Mouse (Mus musculus): ENCODE data around the gene Psat1.

Psat1 gene

DNA sequence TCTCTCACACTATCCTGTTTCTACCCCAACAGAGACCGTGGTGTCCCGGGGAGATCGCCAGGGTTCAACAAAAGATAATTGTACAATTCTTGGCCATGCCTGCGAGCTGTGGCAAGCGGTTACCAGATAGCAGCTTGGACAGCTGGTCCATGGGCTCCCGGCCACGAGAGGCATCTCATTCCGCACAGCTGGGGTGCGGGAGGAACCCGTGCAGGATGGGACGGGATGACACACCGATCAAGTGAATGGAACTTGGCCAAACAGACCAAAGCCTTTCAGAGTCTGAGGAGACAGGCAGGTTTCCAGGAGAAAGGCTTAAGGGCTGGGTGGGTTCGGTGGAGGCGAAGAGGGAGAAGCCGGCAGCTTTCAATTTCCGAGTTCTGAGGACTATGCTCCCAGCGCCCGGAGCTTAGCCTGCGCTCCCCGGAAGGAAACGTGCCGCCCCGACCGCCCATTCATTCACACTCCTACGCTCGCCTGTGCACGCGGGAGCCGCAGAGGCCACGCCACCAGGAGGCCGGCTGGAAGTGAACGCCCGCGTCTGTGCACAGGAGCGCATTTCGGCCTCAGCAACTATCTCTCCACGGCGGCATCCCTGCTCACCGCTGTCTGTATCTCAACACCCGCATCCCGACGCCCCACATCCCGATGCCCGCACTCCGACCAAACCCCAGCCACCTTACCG, 22.8 kb downstream of the Psat1 start:
- DNase-seq (ENCODE audit: low spot score): peak; percentile 59

DNA sequence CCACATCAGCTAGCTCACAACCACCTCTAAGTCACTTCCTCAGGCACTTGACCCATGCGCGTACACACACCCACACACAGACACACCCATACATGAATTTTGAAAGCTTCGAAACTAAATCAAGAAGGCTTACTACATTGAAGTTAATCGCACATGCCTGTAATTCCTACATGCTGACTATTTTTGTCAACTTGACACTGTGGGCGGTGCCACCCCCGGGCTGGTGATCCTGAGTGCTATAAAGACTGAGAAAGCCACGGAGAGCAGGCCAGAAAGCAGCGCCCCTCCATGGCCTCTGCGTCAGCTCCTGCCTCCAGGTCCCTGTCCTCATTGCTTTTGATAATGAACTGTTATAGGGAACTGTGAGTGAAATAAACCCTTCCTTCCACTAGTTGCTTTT, 23.7 kb downstream of the Psat1 start:
- peak; percentile 37 for DNase-seq (ENCODE audit: low spot score)

DNA sequence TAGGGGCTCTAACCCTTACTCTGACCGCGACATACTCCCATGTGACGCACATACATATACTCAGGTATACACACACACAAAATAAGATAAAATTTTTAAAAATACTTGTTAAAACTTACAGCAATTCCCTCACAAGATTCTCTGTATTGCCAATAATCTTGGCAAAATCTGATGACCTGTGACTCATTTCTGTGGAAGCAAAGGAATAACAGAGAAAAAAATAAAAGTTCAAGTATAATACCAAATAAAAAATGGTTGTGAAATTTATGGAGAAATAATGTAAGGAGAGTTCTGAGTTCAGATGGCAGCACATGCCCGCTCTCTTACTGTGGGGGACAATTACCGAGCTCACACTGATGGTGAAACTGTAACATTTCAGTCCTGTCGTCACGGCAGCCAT, 27.8 kb downstream of the Psat1 start:
- DNase-seq (ENCODE audit: low spot score): no peak

DNA sequence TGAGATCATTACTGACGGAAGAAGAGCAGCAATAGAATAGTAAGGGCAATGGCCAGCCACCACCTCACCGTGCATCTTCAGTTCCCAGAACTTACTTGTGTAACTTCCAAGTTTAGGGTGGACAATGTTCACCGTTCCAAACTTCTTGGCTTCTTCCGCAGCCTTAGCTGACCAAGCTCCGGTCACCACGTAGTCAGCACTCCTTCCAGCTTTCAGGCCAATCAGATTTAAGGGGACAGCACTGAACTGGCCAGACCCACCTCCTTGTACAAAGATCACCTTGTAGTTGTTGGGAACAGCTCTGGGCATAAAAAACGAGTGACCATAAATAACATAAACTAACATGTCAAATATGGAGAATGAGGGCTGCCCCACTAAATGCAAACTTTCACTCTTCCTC, 29.0 kb downstream of the Psat1 start:
- no peak for DNase-seq (ENCODE audit: low spot score)

DNA sequence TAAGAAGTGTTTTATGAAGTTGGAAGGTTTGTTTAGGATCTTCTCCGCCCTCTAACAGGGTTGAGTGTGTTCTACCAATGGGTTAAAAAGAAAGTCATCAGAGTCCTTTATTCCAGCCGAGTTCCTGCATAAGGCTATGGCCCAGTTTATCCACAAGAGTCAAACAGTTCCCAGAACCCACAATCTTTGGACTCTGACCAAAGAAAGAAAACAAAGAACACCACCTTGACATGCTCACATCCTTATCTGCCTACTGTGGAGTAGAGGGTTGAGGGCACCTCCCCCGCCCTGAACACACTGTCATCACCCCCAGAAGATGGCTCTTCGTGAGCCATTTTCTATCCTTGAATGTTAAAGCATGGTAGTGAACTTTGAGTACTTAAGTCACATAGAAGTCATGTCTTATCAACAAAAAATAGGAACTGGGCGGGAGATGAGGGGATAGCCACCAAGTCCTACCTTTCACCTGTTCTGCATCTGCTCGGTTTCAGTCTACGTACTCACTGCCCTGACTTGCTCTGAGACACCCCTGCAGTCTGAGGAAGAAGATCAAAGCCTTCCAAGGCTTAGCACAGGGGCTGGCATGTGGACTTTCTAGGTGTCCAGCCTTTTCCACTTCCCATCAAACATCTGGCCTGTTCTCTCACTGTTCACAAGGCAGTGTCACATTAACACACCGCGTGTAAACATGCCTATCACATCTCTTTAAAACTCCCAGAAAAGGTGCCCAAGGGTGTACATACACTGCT, 33.7 kb downstream of the Psat1 start:
- DNase-seq (ENCODE audit: low spot score): no peak

DNA sequence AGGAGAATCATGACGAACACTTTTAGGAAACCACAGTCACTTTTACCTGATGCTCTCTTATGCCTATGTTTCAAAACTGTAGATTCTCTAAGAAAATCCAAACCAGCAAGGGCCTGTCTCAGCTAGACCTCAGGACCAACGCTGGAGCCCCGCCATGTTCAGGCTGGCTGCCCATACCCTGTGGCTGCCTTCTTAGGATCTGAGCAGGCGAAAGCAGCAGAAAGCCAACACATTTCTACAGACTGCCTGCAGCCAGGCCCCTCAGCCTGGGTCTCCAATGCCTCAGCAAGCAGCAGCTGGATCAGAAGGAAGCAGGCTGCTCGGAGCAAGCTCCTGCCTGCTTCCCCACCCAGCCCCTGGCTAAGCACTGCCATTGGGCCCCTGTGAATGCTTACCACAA, 35.7 kb downstream of the Psat1 start:
- no peak for DNase-seq (ENCODE audit: low spot score)

DNA sequence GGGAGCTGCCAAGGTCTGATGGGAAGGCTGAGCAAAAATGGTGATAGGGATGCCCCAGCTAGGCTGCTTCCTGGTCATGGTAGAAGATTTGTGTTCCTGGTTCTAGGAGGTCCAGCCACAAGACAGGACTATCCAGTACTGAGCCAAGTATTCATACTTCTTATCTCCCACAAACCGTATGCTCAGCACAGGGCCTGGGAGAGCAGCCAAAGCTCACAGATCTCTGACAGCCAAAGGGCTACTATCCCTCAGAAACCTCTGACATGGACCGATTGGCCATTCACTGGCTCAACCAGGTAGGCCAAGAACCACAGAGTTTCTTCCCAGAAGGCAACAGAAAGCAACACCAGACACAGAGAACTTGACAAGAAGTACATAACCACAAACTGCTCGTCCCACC, 36.1 kb downstream of the Psat1 start:
- DNase-seq (ENCODE audit: low spot score): no peak

DNA sequence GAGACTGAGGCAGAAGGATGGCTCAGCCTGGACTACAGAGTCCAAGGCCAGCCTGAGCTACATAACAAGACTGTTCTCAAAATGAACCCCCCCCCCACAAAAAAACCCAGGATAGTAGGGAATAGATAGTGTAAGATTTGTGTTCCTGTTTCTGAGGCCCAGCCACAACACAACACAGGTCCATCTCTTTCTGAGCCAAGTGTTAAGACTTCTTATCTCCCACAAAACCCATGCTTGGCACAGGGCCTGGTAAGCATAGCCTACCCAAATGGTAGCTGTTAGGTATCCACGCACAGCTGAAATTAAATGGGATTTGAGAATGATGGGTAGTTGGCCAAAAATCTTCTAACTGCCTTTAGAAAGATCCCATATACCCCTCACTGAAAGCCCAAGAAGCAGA, 36.6 kb downstream of the Psat1 start:
- no peak for DNase-seq (ENCODE audit: low spot score)

DNA sequence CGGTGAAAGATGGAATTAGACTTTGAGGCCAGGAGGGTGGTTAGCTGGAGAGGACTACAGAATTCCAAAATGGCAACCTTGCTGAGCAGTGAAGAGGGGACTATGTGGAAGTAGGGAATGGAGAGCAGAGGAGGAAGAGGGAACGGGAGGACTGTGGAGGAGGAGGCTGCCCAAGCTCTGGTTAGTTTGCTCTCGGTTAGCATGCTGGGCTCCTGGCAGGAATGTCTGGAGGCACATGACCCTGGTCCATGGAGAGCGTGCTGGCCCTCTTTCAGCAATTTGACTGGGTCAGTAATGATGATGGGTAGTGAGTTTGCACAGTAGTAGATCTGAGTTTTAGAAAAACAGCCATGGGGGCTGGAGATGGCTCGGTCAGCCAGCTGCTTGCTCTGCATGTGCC, 39.1 kb downstream of the Psat1 start:
- DNase-seq (ENCODE audit: low spot score): no peak

DNA sequence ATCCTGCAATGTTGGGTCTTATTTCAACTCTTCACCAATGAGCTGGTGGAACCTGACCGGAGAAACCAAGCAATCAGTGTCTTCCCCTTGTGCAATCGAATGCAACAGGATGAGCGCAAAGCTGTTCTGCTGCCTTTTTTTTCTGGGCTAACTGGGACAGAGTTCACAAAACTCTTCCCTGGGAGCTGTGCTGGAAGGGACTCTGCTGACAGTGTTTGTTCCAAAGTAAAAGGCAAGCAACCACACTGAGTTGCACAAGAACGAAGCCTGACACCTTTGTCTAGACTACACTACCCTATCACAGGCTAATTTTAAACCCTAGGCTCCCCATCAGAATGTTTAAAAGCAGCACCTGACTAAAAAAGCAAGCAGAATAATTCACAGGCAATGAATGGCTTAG, 42.4 kb downstream of the Psat1 start:
- no peak for DNase-seq (ENCODE audit: low spot score)

DNA sequence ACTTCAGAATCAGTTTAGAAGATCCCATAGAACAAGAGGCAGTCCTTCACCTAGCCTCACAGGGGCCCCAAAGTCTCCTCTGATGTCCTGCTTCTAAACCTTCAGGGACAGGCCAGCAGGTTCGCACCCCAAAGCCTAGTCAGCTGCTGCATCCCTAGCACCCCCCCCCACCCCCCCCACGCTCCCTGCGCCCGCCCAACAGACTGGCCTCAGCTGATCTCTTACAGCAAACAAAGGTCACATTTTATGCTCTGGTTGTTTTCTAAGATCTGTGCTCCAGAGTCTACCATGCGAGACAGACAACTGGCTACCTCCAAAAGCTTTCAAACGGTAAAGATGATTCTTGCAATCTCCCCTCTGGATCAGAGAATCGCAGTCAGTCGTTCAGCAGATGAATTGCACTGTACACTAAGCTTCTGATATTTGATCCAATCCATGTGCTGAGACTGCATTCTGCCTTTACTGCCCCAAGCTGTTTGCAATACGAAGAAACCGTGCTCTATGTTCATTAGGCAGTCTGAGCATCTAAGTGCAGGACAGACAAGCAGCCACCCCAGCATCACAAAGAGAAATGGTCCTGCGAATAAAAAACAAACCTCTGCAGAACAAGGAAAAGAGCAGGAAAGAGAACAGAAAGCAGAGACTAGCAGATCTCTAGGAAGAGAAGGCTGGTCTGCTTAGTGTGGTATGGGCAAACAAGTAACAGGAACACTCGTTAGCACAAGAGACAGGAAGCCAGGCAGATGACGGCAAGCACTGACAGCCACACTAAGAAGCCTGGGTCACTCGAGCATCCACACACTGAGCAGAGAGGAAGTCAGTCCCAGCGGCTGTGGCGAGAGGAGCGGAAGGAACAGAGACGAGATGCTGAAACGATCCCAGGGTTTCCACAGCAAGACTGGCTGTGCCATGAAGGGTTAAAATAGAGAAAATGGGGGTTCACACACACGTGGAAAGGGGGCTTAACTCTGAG, 43.3 kb downstream of the Psat1 start:
- DNase-seq (ENCODE audit: low spot score): peak; percentile 32

DNA sequence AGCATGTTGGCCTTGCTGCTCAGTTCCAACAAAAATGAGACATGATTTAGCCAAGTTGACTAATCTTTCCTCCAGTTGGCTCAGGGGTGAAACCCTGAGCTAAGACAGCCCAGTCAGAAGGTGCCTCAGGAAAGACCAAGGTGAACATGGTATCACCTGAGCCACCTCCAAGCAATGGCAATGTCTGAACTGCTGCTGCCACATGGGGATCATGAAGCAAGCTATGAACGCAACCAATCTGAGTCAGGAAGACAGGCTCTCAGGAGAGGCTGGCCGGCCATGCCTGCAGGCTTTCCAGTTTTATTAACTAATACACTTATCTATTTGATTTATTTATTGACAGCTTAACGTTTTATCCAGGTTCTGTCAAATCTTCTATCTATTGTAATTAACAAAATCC, 51.5 kb downstream of the Psat1 start:
- DNase-seq (ENCODE audit: low spot score): no peak

DNA sequence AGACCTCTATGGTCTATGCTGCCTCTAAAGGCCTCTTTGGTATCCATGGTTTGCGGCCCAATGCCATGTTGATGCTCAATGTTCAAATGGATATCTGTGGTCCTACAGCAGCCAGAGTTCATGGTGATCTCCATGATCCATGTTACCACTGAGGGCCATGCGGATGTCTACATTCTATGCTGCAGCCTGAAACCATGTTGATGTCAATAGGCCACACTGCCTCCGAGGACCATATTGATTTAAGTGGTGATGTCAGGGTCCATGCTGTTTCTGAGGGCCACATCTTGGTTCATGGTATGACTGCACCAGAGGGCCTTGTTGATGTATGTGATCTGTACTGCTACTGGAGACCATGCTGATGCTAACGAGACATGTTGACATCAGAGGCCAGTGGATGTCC, 55.0 kb downstream of the Psat1 start:
- DNase-seq (ENCODE audit: low spot score): no peak

DNA sequence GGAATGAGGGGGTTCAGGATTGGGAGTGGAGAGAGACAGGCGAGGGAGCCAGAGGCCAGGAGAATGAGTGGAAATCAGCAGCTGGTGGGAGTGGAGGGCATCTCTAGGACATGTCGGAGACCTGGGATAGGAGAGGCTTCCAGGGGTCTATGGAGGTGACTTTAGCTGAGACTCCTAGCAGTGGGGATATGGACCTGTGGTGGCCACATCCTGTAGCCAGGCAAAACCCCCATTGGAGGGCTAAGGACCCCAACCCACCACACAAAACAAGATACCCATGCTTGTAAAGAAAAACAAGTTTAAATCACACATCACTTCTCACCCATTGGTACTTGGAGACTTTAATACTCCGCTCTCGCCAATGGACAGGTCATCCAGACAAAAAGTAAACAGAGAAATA, 58.7 kb downstream of the Psat1 start:
- DNase-seq (ENCODE audit: low spot score): no peak

DNA sequence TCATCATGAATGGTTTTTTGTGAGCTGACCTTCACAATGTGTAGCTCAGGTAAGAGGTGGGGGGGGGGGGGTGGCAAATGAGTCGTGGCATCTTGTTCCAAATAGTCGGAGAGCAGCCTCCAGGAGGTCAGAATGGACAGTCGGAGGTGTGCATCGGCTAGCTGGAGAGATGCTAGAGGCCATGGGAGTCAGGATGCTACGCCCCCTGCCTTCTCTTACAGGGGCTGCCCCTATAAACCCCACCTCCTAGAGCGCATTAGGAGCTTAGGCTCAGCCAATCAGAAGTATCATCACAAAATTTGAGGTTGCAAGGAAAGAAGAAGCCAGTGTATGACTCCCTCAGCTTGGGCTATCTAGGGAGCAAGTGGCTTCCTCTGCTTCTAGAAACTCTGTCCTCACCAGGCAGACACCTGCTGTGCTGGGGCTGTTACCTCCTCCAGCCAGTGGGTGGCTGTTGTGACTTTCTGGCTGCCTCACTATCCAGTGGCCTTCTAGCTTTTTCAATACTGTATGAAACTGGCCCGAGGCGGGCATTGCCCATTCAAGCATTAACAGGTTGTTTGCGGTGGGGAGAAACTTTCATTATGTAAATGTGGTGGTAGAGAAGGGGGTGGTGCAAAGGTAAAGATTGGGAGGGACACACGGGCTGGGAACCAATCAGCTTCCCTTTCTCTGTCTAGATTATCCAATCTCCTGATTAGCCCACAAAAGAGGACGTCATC, 64.3 kb downstream of the Psat1 start:
- DNase-seq (ENCODE audit: low spot score): no peak

DNA sequence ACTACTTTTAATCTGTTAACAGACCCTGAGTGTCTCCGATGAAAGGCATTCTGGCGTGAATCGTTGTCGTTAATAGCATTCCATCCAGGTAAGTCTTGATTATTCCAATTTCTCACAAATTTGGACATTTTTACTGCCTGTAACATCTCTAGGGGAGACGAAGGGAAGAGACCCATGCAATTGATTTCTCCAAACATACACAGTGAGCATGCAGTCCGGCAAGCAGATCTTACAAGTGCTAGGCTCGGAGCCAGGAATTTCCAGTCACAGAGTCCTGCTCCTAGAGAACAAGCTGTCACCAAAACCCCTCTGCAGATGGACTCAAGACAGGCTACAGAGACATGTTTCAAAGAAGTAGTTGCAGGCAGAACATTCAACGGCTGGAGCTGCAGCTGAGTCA, 66.4 kb downstream of the Psat1 start:
- no peak for DNase-seq (ENCODE audit: low spot score)

DNA sequence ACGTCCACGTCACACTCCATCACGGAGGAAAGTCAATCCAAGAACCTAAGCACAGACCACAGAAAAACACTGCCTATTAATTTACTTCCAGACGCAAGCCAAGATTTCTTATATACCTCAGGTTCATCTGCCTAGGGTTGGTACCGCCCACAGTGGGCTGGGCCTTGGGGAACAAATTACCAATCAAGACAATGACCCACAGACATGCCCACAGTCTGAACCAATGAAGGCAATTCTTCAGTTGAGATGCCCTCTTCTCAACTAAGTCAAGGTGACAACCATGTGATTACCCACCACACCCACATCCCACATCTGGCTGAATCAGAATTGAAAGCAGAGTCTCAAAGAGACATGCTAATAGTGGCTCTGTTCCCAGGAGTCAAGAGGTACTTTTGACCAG, 67.9 kb downstream of the Psat1 start:
- DNase-seq (ENCODE audit: low spot score): no peak

DNA sequence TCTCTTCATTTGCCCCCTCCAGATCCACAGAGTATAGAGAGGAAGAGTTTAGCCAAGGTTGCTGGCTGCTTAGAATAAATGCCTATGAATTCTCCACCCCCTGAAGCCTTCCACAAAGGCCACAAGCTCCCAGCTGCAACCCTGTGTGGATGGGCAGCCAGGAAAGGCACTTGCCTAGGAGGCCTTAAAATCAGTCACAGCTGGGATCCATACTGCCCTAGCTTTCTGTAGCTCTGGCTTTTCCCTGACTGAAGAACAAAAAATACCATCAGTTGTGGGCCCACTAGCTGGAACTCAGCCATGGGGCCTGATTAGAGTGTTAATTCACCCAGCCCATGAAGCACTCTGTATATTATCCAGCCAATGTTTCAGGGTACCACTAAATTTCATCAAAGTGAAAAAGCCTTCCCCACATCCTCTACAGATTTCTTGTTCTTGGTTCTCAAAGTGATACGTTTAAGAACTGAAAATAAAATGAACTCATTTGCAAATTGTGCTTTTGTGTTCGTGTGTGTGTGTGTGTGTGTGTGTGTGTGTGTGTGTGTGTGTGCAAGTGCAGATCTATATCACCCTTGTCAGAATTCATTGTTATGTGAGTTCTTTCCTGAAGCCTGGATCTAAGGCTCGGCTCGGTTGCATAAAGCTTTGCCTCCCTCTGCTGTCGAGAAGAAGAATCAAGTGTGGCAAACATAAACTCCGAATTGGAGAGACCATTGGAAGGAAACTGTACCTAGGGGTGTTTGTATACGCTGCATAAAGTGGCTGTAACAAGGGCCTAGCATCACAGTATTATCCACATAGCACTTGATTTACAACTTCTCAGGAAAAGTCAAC, 78.1 kb downstream of the Psat1 start:
- peak; percentile 67 for DNase-seq (ENCODE audit: low spot score)

DNA sequence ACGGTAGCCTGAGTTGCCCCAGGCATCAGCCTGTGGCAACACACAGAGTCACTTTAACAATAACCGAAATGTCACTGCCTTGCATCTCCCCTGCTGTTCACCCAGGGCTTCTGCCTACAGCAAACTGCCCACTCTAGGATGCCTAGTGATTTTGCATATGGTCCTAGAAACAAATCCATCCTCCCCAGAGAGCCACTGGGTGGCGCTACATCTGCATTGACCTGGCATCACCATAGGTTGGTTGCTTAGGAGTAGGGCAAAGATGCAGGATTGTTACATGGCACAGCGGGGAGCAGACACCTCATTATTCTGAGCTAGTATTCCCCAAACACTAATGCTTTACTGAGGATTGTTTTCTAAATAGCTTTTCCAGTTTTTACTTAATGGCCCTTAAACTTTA, 80.3 kb downstream of the Psat1 start:
- DNase-seq (ENCODE audit: low spot score): peak; percentile 41

DNA sequence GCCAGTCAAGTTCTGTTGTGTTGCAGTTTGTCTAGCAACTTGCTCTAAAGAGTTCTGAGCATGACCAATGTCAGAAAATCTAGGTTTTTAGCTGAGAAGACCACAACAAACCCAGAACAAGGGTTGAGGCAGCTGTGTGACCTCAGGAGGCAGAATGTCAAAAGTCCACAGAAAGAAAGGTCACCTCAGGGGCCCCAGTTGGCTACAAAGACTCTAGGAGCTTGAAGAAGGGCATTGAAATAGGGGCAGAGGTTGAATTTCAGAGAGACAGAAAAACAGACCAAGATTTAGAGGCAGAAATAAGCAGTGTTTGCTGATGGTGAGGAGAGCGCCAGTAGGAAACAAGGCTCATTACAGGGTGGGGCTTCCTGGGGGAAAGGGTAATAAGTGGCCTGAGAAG, 81.0 kb downstream of the Psat1 start:
- DNase-seq (ENCODE audit: low spot score): peak; percentile 59

DNA sequence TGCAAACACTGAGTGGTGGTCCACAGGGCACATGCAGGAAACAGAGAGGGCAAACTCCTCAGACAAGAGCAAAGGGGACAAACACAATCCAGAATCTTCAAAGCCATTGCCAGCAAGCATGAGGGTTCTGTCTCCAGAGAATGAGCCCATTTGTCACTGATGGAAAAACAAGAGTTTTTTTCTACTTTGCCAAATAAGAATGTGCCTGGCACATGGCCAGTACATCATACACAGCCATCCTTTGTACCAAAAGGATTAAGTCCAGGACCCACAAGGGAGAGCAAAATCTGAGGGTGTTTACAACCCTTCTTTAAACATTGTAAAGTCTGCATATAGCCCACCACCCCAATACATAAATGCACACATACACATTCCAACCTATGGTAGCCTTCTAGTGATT, 81.7 kb downstream of the Psat1 start:
- DNase-seq (ENCODE audit: low spot score): no peak

All from embryo, embryonic 10 days (tissue).